Mouse (Mus musculus): ENCODE results near the gene Ier5. TPM values are rescaled to one million over a fixed set of nuclear protein-coding genes. Genes with fewer than 3 reads are reported as not detected.
A peak's percentile ranks its signal among the peaks of the same experiment; 100 is the strongest.

Ier5 gene
- total RNA-seq, 2 experiments from 2014 or later: 6.1 to 10.4 TPM

- DNase-seq: no peak
Measured at GRCm38 (mm10) chr1:155102631-155103030, 3.2 kb upstream of the Ier5 start.

- DNase-seq: peak; percentile 64 to 75
Measured at GRCm38 (mm10) chr1:155098486-155099279, 753 bp downstream of the Ier5 start.

GRCm38 (mm10) chr1:155097931-155098485 is 1.4 kb downstream of the Ier5 start:
- DNase-seq: peak; percentile 42 to 59

GRCm38 (mm10) chr1:155097354-155097753 is 2.1 kb downstream of the Ier5 start:
- no peak for DNase-seq

GRCm38 (mm10) chr1:155096620-155097261 is 2.7 kb downstream of the Ier5 start:
- DNase-seq: no peak

- DNase-seq: no peak
Measured at GRCm38 (mm10) chr1:155093971-155094707, 5.3 kb downstream of the Ier5 start.

GRCm38 (mm10) chr1:155093145-155093791 is 6.2 kb downstream of the Ier5 start:
- peak in 1 of 2 experiments; percentile 52 for DNase-seq

GRCm38 (mm10) chr1:155091842-155092800 is 7.3 kb downstream of the Ier5 start:
- peak; percentile 40 to 60 for DNase-seq

- DNase-seq: no peak
Measured at GRCm38 (mm10) chr1:155091374-155091841, 8.0 kb downstream of the Ier5 start.

- no peak for DNase-seq
Measured at GRCm38 (mm10) chr1:155090736-155091135, 8.7 kb downstream of the Ier5 start.

GRCm38 (mm10) chr1:155090327-155090726 is 9.1 kb downstream of the Ier5 start:
- no peak for DNase-seq

- DNase-seq: no peak
Measured at GRCm38 (mm10) chr1:155088847-155089603, 10.4 kb downstream of the Ier5 start.

- DNase-seq: no peak
Measured at GRCm38 (mm10) chr1:155088046-155088445, 11.4 kb downstream of the Ier5 start.

- DNase-seq: no peak
Measured at GRCm38 (mm10) chr1:155086893-155087292, 12.5 kb downstream of the Ier5 start.

- DNase-seq: no peak
Measured at GRCm38 (mm10) chr1:155086416-155086815, 13.0 kb downstream of the Ier5 start.

GRCm38 (mm10) chr1:155084839-155085238 is 14.6 kb downstream of the Ier5 start:
- no peak for DNase-seq

- peak; percentile 96 to 97 for DNase-seq
Measured at GRCm38 (mm10) chr1:155083271-155084265, 15.9 kb downstream of the Ier5 start.

- DNase-seq: peak; percentile 47 to 66
Measured at GRCm38 (mm10) chr1:155082965-155083268, 16.5 kb downstream of the Ier5 start.
